Mouse (Mus musculus): ENCODE measurements around the gene Vmn2r118. TPM values are rescaled to one million over a fixed set of nuclear protein-coding genes. Genes with fewer than 3 reads are reported as not detected.

Vmn2r118 gene
- not detected for total RNA-seq (2023)

GRCm38 (mm10) chr17:55625092-55625491, at the start of gene Vmn2r118:
TSS of gene Vmn2r118 (minus strand) at chr17:55625192.

Other genes with a start within 250 kb of the Vmn2r118 start
- not detected for gene St6gal2, start 179.8 kb downstream of the Vmn2r118 start, total RNA-seq (2023)
- gene Pot1b, start 87.4 kb upstream of the Vmn2r118 start, total RNA-seq (2023), result 10 to 100 TPM; 23.8 to 29.6 TPM
- gene Adgre4, start 124.8 kb upstream of the Vmn2r118 start, total RNA-seq (2023), result 10 to 100 TPM; 13.5 to 18.9 TPM

All from neutrophil, adult 59 days (primary cell).